Mouse (Mus musculus) thymus, adult 2 months (tissue): ENCODE results near the gene Sipa1. TPM values are rescaled to one million over a fixed set of nuclear protein-coding genes. Genes with fewer than 3 reads are reported as not detected.

ENCODE experiments used
- DNase-seq: peaks from one replicate; pipeline ENCODE4 v3.0.0; 2021
- H3K27ac ChIP-seq: fragments of 200-500 bp; 2 replicates; pipeline ENCODE4 v1.5.1; 2012; ENCODE audit warnings: low read length, control low read depth; ENCODE audit not compliant: control insufficient read depth, insufficient read depth
- H3K27me3 ChIP-seq: fragments of 200-500 bp; 2 replicates; pipeline ENCODE4 v1.6.1; 2012; ENCODE audit warnings: mild to moderate bottlenecking, low read length, moderate library complexity, mixed read lengths; ENCODE audit not compliant: control insufficient read depth, insufficient read depth
- H3K36me3 ChIP-seq: fragments of 200-500 bp; 2 replicates; pipeline ENCODE4 v1.6.1; 2012; ENCODE audit warnings: mild to moderate bottlenecking, low read length, moderate library complexity; ENCODE audit not compliant: control insufficient read depth, insufficient read depth
- H3K4me1 ChIP-seq: fragments of 200-500 bp; replicated peaks from 2 replicates; pipeline ENCODE4 v1.6.1; 2012; ENCODE audit warnings: low read length; ENCODE audit not compliant: control insufficient read depth, insufficient read depth
- H3K4me3 ChIP-seq: fragments of 200-500 bp; 2 replicates; pipeline ENCODE4 v1.5.1; 2012; ENCODE audit warnings: mild to moderate bottlenecking, low read length, control low read depth, moderate library complexity; ENCODE audit not compliant: control insufficient read depth, insufficient read depth
- CTCF ChIP-seq: fragments of 200-500 bp; IDR thresholded peaks from 2 replicates; pipeline ENCODE4 v1.5.1; 2012; ENCODE audit warnings: mild to moderate bottlenecking, control low read depth, low read length, moderate library complexity, borderline replicate concordance; ENCODE audit not compliant: control insufficient read depth, poor library complexity, insufficient read depth; ENCODE audit errors: extremely low read depth
- POLR2A ChIP-seq: fragments of 200-500 bp; IDR thresholded peaks from 2 replicates; pipeline ENCODE4 v1.6.1; 2012; ENCODE audit warnings: mild to moderate bottlenecking, low read length, control low read depth, moderate library complexity; ENCODE audit not compliant: control insufficient read depth, poor library complexity, insufficient read depth; ENCODE audit errors: extremely low read depth
- WGBS: fragments of 180-500 bp; shearing (Covaris S2); methylation state at CpG from one replicate; pipeline ENCODE4 v1.1.7; 2018; 5-methylcytosine and 5-hydroxymethylcytosine counted together
- polyA plus RNA-seq: library from polyadenylated mRNA; depleted of rRNA; stranded (reverse); fragments of >200 nt; gene quantifications from 2 replicates; pipeline ENCODE4 v1.2.3, GENCODE M21; 2012; rRNA removed

The Sipa1 gene
- polyA plus RNA-seq = 267 and 301 TPM in 2 replicates

- peaks cover 15% of the 10 kb centered on the region for H3K36me3 ChIP-seq
- peak; percentile 98 for DNase-seq
- H3K27me3 ChIP-seq = no peaks in the 10 kb centered on the region
- WGBS = 2% methylated on average over 32 of the region's 32 CpGs
- peaks cover 33% of the 10 kb centered on the region for H3K4me1 ChIP-seq
- peak within 1 kb of the TSS; percentile 75 for H3K4me3 ChIP-seq
- peak within 1 kb of the TSS; percentile 86 for H3K27ac ChIP-seq
- peak; percentile 57; the same call in 1 of the 2 replicates for TF ChIP-seq CTCF
- peak; percentile 92 for TF ChIP-seq POLR2A
Measured at GRCm38 (mm10) chr19:5662981-5663913, at the start of gene Sipa1. Gene Sipa1, minus strand, starts transcription at chr19:5663707.

- TF ChIP-seq POLR2A (no peak), CTCF (no peak)
- Histone ChIP-seq H3K27ac (no peak overlapping the region), H3K36me3 (no peaks in the 10 kb centered on the region; the same call in 1 of the 2 replicates), H3K4me3 (no peak overlapping the region), H3K4me1 (peaks cover 4% of the 10 kb centered on the region; the same call in 1 of the 2 replicates), H3K27me3 (no peaks in the 10 kb centered on the region)
- 82% methylated on average over 5 of the region's 5 CpGs for WGBS
- DNase-seq = no peak
Measured at GRCm38 (mm10) chr19:5713255-5713654, 49.7 kb upstream of the Sipa1 start.

- Histone ChIP-seq H3K4me3 (no peak overlapping the region), H3K27me3 (no peaks in the 10 kb centered on the region), H3K36me3 (no peaks in the 10 kb centered on the region), H3K27ac (no peak overlapping the region), H3K4me1 (peaks cover 4% of the 10 kb centered on the region; the same call in 1 of the 2 replicates)
- TF ChIP-seq POLR2A (no peak), CTCF (no peak)
- WGBS = 72% methylated on average over 14 of the region's 14 CpGs
- no peak for DNase-seq
Measured at GRCm38 (mm10) chr19:5711907-5712460, 48.5 kb upstream of the Sipa1 start.

DNA sequence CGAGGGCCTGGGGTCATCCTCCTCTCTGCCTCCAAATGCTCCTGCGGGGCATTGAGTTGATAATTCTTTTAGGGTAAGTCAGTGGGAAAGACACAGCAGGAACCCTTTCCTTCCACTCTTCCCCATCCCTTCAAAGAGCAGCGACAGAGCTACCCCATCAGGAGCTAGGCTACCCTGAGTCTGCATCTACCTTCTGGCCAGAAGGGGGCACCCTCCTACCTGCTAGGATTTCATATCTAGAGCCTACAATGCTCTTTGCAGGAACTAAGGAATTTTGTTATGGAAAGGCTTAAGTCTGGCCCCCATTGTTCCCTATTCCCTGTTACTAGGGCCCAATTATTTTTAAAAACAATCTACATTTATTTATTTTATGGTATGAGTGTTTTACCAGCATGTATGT is 47.7 kb upstream of the Sipa1 start:
- Histone ChIP-seq H3K4me1 (peaks cover 4% of the 10 kb centered on the region; the same call in 1 of the 2 replicates), H3K36me3 (no peaks in the 10 kb centered on the region), H3K27ac (no peak overlapping the region), H3K27me3 (no peaks in the 10 kb centered on the region), H3K4me3 (no peak overlapping the region)
- WGBS = 54% methylated on average over 3 of the region's 3 CpGs
- TF ChIP-seq CTCF (no peak), POLR2A (no peak)
- DNase-seq = peak; percentile 67

DNA sequence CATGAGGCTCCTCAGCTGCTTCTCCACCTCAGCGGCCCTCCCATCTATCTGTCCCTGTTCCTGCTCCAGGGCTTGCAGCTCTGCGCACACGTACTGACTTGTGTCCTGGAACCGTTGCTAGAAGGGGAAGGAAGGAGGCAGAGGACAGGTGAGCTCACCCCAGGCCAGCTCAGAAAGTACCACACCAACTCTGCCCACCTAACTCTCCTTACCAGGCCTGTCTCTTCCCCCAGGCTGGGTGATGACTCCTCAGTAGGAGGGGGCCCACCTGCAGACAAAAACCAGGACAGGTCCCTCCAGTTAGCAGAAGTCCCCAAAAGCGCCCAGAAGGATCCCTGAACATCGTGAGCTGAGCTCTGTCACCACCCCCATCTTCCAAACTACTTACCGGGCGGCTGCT is 47.1 kb upstream of the Sipa1 start:
- peaks cover 9% of the 10 kb centered on the region for H3K4me1 ChIP-seq
- DNase-seq = no peak
- H3K27ac ChIP-seq = no peak overlapping the region
- 98% methylated on average over 8 of the region's 8 CpGs for WGBS
- no peaks in the 10 kb centered on the region for H3K36me3 ChIP-seq
- no peak overlapping the region for H3K4me3 ChIP-seq
- TF ChIP-seq POLR2A (no peak), CTCF (no peak)
- no peaks in the 10 kb centered on the region for H3K27me3 ChIP-seq

DNA sequence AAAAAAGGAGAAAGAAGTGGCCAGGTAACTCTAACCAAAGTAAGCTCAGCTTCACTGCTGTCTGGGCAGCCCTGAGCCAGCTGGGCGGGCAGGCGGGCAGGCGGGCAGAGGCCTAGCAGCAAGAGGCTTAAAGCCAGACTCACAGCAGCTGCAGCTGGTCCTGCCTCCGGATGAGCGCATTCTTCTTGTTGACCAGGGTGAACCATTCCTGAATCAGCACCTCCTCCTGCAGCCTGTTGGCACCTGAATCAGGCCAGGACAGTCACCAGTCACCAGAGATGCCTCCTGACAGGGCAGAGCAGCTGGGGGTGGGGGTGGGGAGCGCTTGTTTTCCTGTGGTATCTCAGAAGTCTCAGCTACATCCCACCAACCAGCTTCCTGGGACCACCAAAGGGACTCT is 46.6 kb upstream of the Sipa1 start:
- H3K36me3 ChIP-seq = no peaks in the 10 kb centered on the region
- H3K27ac ChIP-seq = no peak overlapping the region
- TF ChIP-seq POLR2A (no peak), CTCF (no peak)
- DNase-seq = no peak
- H3K4me3 ChIP-seq = no peak overlapping the region
- H3K4me1 ChIP-seq = peaks cover 14% of the 10 kb centered on the region
- no peaks in the 10 kb centered on the region for H3K27me3 ChIP-seq
- 97% methylated on average over 6 of the region's 6 CpGs for WGBS
